Comparison of ENCODE assay signal across 12 mouse cellular contexts in genomic region chr19:6299003-6299402, GRCm38 (mm10). TPM values are rescaled to one million over a fixed set of nuclear protein-coding genes. Genes with fewer than 3 reads are reported as not detected.
DNase-seq lines count a peak whose midpoint lies in the region; ATAC-seq and TF ChIP-seq lines count a peak whose summit lies in the region.
"Had no signal": no experiment of that assay in that cellular context is flagged by ENCODE, and none has a peak within 500 bp of the region (broad histone marks: within the 10 kb centered on the region; RNA-seq: fewer than 3 reads in every experiment).

No protein-coding gene starts in this region.

- TF ChIP-seq CTCF in layer of hippocampus, adult 2 months (conservative IDR thresholded peaks at IDR 0.05): no peak
- no peak for TF ChIP-seq CTCF in bone marrow, adult 2 months (IDR thresholded peaks at IDR 0.05; ENCODE audit: control insufficient read depth, insufficient read depth, low read length)
- TF ChIP-seq CTCF in liver, postnatal 0 days (IDR thresholded peaks at IDR 0.05; ENCODE audit: low read depth): no peak

- no peak overlapping the region for H3K4me3 ChIP-seq in heart, embryonic 11.5 days (ENCODE audit: low read depth, low read length)
- H3K4me3 ChIP-seq in layer of hippocampus, adult 2 months: no peak overlapping the region
- H3K4me3 ChIP-seq in bone marrow, adult 2 months (replicated peaks; ENCODE audit: control insufficient read depth, low read depth, low read length): no peak overlapping the region
- H3K4me3 ChIP-seq in liver, postnatal 0 days (ENCODE audit: low read depth, low read length): no peak overlapping the region
- H3K4me3 ChIP-seq in hindbrain, embryonic 12.5 days: no peak overlapping the region
- H3K4me3 ChIP-seq: midbrain, embryonic 15.5 days; neural tube, embryonic 13.5 days had no signal

- H3K27me3 ChIP-seq in heart, embryonic 11.5 days (ENCODE audit: control insufficient read depth, insufficient read depth, low read length): no peaks in the 10 kb centered on the region
- H3K27me3 ChIP-seq in liver, postnatal 0 days (ENCODE audit: insufficient read depth, low read length): no peaks in the 10 kb centered on the region
- H3K27me3 ChIP-seq in hindbrain, embryonic 12.5 days: no peaks in the 10 kb centered on the region
- H3K27me3 ChIP-seq: midbrain, embryonic 15.5 days; neural tube, embryonic 13.5 days had no signal

- H3K27ac ChIP-seq in heart, embryonic 11.5 days (ENCODE audit: low read depth, low read length): no peak overlapping the region
- peak overlapping the region; percentile 83; the same call in 1 of the 2 replicates for H3K27ac ChIP-seq in layer of hippocampus, adult 2 months
- H3K27ac ChIP-seq in bone marrow, adult 2 months (ENCODE audit: control insufficient read depth, insufficient read depth, low read depth, low read length, poor library complexity): peak overlapping the region; percentile 91
- H3K27ac ChIP-seq in liver, postnatal 0 days (ENCODE audit: low read depth): peak overlapping the region; percentile 88
- H3K27ac ChIP-seq in hindbrain, embryonic 12.5 days: no peak overlapping the region
- H3K27ac ChIP-seq: midbrain, embryonic 15.5 days; neural tube, embryonic 13.5 days had no signal

- no peak overlapping the region for H3K4me2 ChIP-seq in heart, embryonic 11.5 days
- peak overlapping the region; percentile 46 for H3K4me2 ChIP-seq in liver, postnatal 0 days (ENCODE audit: low read depth, low read length)
- no peak overlapping the region for H3K4me2 ChIP-seq in hindbrain, embryonic 12.5 days (replicated peaks)
- H3K4me2 ChIP-seq: midbrain, embryonic 15.5 days; neural tube, embryonic 13.5 days had no signal

- H3K4me1 ChIP-seq in heart, embryonic 11.5 days (ENCODE audit: control insufficient read depth, insufficient read depth, low read length): peaks cover 25% of the 10 kb centered on the region
- H3K4me1 ChIP-seq in bone marrow, adult 2 months (ENCODE audit: control insufficient read depth, insufficient read depth, low read length): peaks cover 16% of the 10 kb centered on the region
- peaks cover 74% of the 10 kb centered on the region for H3K4me1 ChIP-seq in liver, postnatal 0 days (ENCODE audit: insufficient read depth)
- H3K4me1 ChIP-seq in hindbrain, embryonic 12.5 days: no peaks in the 10 kb centered on the region
- H3K4me1 ChIP-seq: midbrain, embryonic 15.5 days had no signal

- no peak for TF ChIP-seq EP300 in liver, postnatal 0 days (IDR thresholded peaks at IDR 0.05; ENCODE audit: low read depth)

- no peak for TF ChIP-seq POLR2A in bone marrow, adult 2 months (IDR thresholded peaks at IDR 0.05; ENCODE audit: borderline replicate concordance, control insufficient read depth, low read depth, low read length)

- 0 out of 2 replicates have a peak overlapping the region, but pooled peaks have one; percentile 28 for H3K9ac ChIP-seq in heart, embryonic 11.5 days (ENCODE audit: low read depth, low read length)
- no peak overlapping the region; the same call in 1 of the 2 replicates for H3K9ac ChIP-seq in liver, postnatal 0 days (replicated peaks)
- no peak overlapping the region for H3K9ac ChIP-seq in hindbrain, embryonic 12.5 days
- H3K9ac ChIP-seq: forebrain, postnatal 0 days; midbrain, embryonic 15.5 days; neural tube, embryonic 13.5 days had no signal

- ATAC-seq in heart, embryonic 11.5 days (replicated peaks; ENCODE audit: insufficient number of reproducible peaks, low FRiP score, low TSS enrichment): no peak
- no peak for ATAC-seq in liver, postnatal 0 days
- ATAC-seq in hindbrain, embryonic 12.5 days (ENCODE audit: low FRiP score): no peak
- ATAC-seq: forebrain, postnatal 0 days; midbrain, embryonic 15.5 days had no signal

- H3K36me3 ChIP-seq in heart, embryonic 11.5 days (ENCODE audit: control insufficient read depth, insufficient read depth, low read length): peaks cover 40% of the 10 kb centered on the region
- peaks cover 47% of the 10 kb centered on the region for H3K36me3 ChIP-seq in liver, postnatal 0 days (replicated peaks; ENCODE audit: insufficient read depth, low read length)
- H3K36me3 ChIP-seq in hindbrain, embryonic 12.5 days: peaks cover 61% of the 10 kb centered on the region

- DNase-seq in heart, adult 18-20 months: no peak
- no peak for DNase-seq in layer of hippocampus, adult 2 months (ENCODE audit: low spot score in 2 of 2)
- DNase-seq in layer of hippocampus, adult 18-20 months (ENCODE audit: low spot score in 2 of 2): no peak
- no peak for DNase-seq in liver, postnatal 0 days
- DNase-seq in layer of hippocampus, adult 11-12 months (ENCODE audit: low spot score): no peak
- DNase-seq: forebrain, postnatal 0 days; thymus, postnatal 36 days had no signal

- 70% methylated on average over 4 of the region's 4 CpGs for WGBS in heart, embryonic 11.5 days (ENCODE audit: insufficient replicate concordance)
- WGBS in bone marrow, adult 2 months: 61% methylated on average over 4 of the region's 4 CpGs
- WGBS in liver, postnatal 0 days (ENCODE audit: insufficient replicate concordance): 63% methylated on average over 4 of the region's 4 CpGs
- 87% methylated on average over 4 of the region's 4 CpGs for WGBS in hindbrain, embryonic 12.5 days

- H3K9me3 ChIP-seq in heart, embryonic 11.5 days (replicated peaks; ENCODE audit: control insufficient read depth, low read length): no peaks in the 10 kb centered on the region
- H3K9me3 ChIP-seq in liver, postnatal 0 days (ENCODE audit: low read length): no peaks in the 10 kb centered on the region
- H3K9me3 ChIP-seq in hindbrain, embryonic 12.5 days (replicated peaks): no peaks in the 10 kb centered on the region
- H3K9me3 ChIP-seq: midbrain, embryonic 15.5 days; neural tube, embryonic 13.5 days had no signal

RNA-seq across cellular contexts. Expression of gene Cdc42bpg, which starts 7.3 kb away (rescaled TPM):
- polyA plus RNA-seq in heart, embryonic 11.5 days (2014; fragmentation: Nextera tagmentation; extraction: Ambion mirVana): 0.44 and 0.74 TPM in 2 replicates
- 10 to 100 TPM; 13.8 TPM for total RNA-seq in heart, adult 18-20 months (2021)
- total RNA-seq in layer of hippocampus, adult 2 months (2021): 1 to 10 TPM; 5.0 to 5.6 TPM
- total RNA-seq in layer of hippocampus, adult 18-20 months (2021): 1 to 10 TPM; 4.8 to 5.6 TPM
- polyA plus RNA-seq in bone marrow, adult 2 months (2011; ENCODE audit: insufficient read depth, insufficient read length, low replicate concordance, missing spikeins): 7.2 and 13.6 TPM in 2 replicates
- polyA plus RNA-seq in liver, postnatal 0 days (2015; fragmentation: Nextera tagmentation; extraction: Ambion mirVana): 0.27 and 0.35 TPM in 2 replicates
- polyA plus RNA-seq in hindbrain, embryonic 12.5 days (2016; fragmentation: Nextera tagmentation; extraction: Ambion mirVana): 0.48 and 0.61 TPM in 2 replicates

RNA-seq across cellular contexts. Expression of gene Ehd1, which starts 22.5 kb away (rescaled TPM):
- polyA plus RNA-seq in heart, embryonic 11.5 days (2014; fragmentation: Nextera tagmentation; extraction: Ambion mirVana): 70.0 and 82.8 TPM in 2 replicates
- 100 to 1,000 TPM; 101 to 107 TPM for total RNA-seq in heart, adult 18-20 months (2021)
- 10 to 100 TPM; 80.2 to 82.3 TPM for total RNA-seq in layer of hippocampus, adult 2 months (2021)
- total RNA-seq in layer of hippocampus, adult 18-20 months (2021): 10 to 100 TPM; 86.6 to 88.0 TPM
- 40.0 and 63.1 TPM in 2 replicates for polyA plus RNA-seq in bone marrow, adult 2 months (2011; ENCODE audit: insufficient read depth, insufficient read length, low replicate concordance, missing spikeins)
- 36.4 and 36.9 TPM in 2 replicates for polyA plus RNA-seq in liver, postnatal 0 days (2015; fragmentation: Nextera tagmentation; extraction: Ambion mirVana)
- 90.8 and 92.7 TPM in 2 replicates for polyA plus RNA-seq in hindbrain, embryonic 12.5 days (2016; fragmentation: Nextera tagmentation; extraction: Ambion mirVana)

RNA-seq across cellular contexts. Expression of gene Men1, which starts 35.8 kb away (rescaled TPM):
- 31.8 and 35.1 TPM in 2 replicates for polyA plus RNA-seq in heart, embryonic 11.5 days (2014; fragmentation: Nextera tagmentation; extraction: Ambion mirVana)
- total RNA-seq in heart, adult 18-20 months (2021): 10 to 100 TPM; 13.3 to 14.0 TPM
- 10 to 100 TPM; 63.3 to 72.1 TPM for total RNA-seq in layer of hippocampus, adult 2 months (2021)
- 10 to 100 TPM; 63.0 to 71.3 TPM for total RNA-seq in layer of hippocampus, adult 18-20 months (2021)
- 17.7 and 33.1 TPM in 2 replicates for polyA plus RNA-seq in bone marrow, adult 2 months (2011; ENCODE audit: insufficient read depth, insufficient read length, low replicate concordance, missing spikeins)
- polyA plus RNA-seq in liver, postnatal 0 days (2015; fragmentation: Nextera tagmentation; extraction: Ambion mirVana): 10.0 and 11.1 TPM in 2 replicates
- polyA plus RNA-seq in hindbrain, embryonic 12.5 days (2016; fragmentation: Nextera tagmentation; extraction: Ambion mirVana): 91.5 and 95.8 TPM in 2 replicates

RNA-seq across cellular contexts. Expression of gene Map4k2, which starts 41.9 kb away (rescaled TPM):
- polyA plus RNA-seq in heart, embryonic 11.5 days (2014; fragmentation: Nextera tagmentation; extraction: Ambion mirVana): 9.6 and 10.1 TPM in 2 replicates
- 10 to 100 TPM; 30.7 to 43.0 TPM for total RNA-seq in heart, adult 18-20 months (2021)
- total RNA-seq in layer of hippocampus, adult 2 months (2021): 100 to 1,000 TPM in 1 of 2 experiments, 10 to 100 TPM in 1; 81.9 to 105 TPM
- 10 to 100 TPM; 82.2 to 89.6 TPM for total RNA-seq in layer of hippocampus, adult 18-20 months (2021)
- polyA plus RNA-seq in bone marrow, adult 2 months (2011; ENCODE audit: insufficient read depth, insufficient read length, low replicate concordance, missing spikeins): 128 and 324 TPM in 2 replicates
- 5.6 and 5.7 TPM in 2 replicates for polyA plus RNA-seq in liver, postnatal 0 days (2015; fragmentation: Nextera tagmentation; extraction: Ambion mirVana)
- polyA plus RNA-seq in hindbrain, embryonic 12.5 days (2016; fragmentation: Nextera tagmentation; extraction: Ambion mirVana): 15.0 and 16.0 TPM in 2 replicates

RNA-seq across cellular contexts. Expression of gene Atg2a, which starts 57.5 kb away (rescaled TPM):
- 6.1 and 8.4 TPM in 2 replicates for polyA plus RNA-seq in heart, embryonic 11.5 days (2014; fragmentation: Nextera tagmentation; extraction: Ambion mirVana)
- total RNA-seq in heart, adult 18-20 months (2021): 10 to 100 TPM; 21.5 to 22.1 TPM
- 10 to 100 TPM; 32.5 to 39.0 TPM for total RNA-seq in layer of hippocampus, adult 2 months (2021)
- 10 to 100 TPM; 34.0 to 34.2 TPM for total RNA-seq in layer of hippocampus, adult 18-20 months (2021)
- 17.0 and 36.4 TPM in 2 replicates for polyA plus RNA-seq in bone marrow, adult 2 months (2011; ENCODE audit: insufficient read depth, insufficient read length, low replicate concordance, missing spikeins)
- polyA plus RNA-seq in liver, postnatal 0 days (2015; fragmentation: Nextera tagmentation; extraction: Ambion mirVana): 3.4 and 3.8 TPM in 2 replicates
- 14.7 and 15.4 TPM in 2 replicates for polyA plus RNA-seq in hindbrain, embryonic 12.5 days (2016; fragmentation: Nextera tagmentation; extraction: Ambion mirVana)

Comparison
In these comparisons a context has a peak if more than half of its experiments do, and no peak if none do; other contexts are left out.
1. H3K27ac ChIP-seq: peak in layer of hippocampus, adult 2 months (single experiment), bone marrow, adult 2 months (single experiment) and liver, postnatal 0 days (single experiment); none in heart, embryonic 11.5 days (single experiment) and hindbrain, embryonic 12.5 days (single experiment).